Mouse (Mus musculus) forebrain, embryonic 14.5 days (tissue): ENCODE data around the gene Vezf1. TPM values are rescaled to one million over a fixed set of nuclear protein-coding genes. Genes with fewer than 3 reads are reported as not detected.

Source experiments
- ATAC-seq: fragments of 200-750 bp; cut with Nextera tagmentation; 2 replicates; pipeline ENCODE4 v1.8.0; 2017; ENCODE audit warnings: mild to moderate bottlenecking, moderate library complexity
- DNase-seq: peaks from one replicate; pipeline ENCODE4 v3.0.0-alpha.2; 2015; ENCODE audit warnings: low spot score
- H3K27ac ChIP-seq: fragments of 300-500 bp; sonication (generic); 2 replicates; pipeline ENCODE4 v1.5.1; 2014; ENCODE audit warnings: low read depth, mild to moderate bottlenecking, control low read depth, low read length, moderate library complexity
- H3K27me3 ChIP-seq: fragments of 300-500 bp; sonication (generic); replicated peaks from 2 replicates; pipeline ENCODE4 v1.6.1; 2014; ENCODE audit warnings: low read length, control low read depth, mixed read lengths; ENCODE audit not compliant: control insufficient read depth, insufficient read depth
- H3K36me3 ChIP-seq: fragments of 300-500 bp; sonication (generic); 2 replicates; pipeline ENCODE4 v1.6.1; 2014; ENCODE audit warnings: low read length, control low read depth; ENCODE audit not compliant: control insufficient read depth, insufficient read depth
- H3K4me1 ChIP-seq: fragments of 300-500 bp; sonication (generic); 2 replicates; pipeline ENCODE4 v1.6.1; 2014; ENCODE audit warnings: antibody characterized with exemption, low read length, control low read depth; ENCODE audit not compliant: control insufficient read depth, insufficient read depth
- H3K4me2 ChIP-seq: fragments of 300-500 bp; sonication (generic); 2 replicates; pipeline ENCODE4 v1.6.1; 2014; ENCODE audit warnings: mild to moderate bottlenecking, control low read depth, low read length
- H3K4me3 ChIP-seq: fragments of 300-500 bp; sonication (generic); 2 replicates; pipeline ENCODE4 v1.5.1; 2014; ENCODE audit warnings: low read depth, low read length, control low read depth
- H3K9ac ChIP-seq: fragments of 300-500 bp; sonication (generic); 2 replicates; pipeline ENCODE4 v1.6.1; 2014; ENCODE audit warnings: mild to moderate bottlenecking, low read length, control low read depth, moderate library complexity
- H3K9me3 ChIP-seq: fragments of 300-500 bp; sonication (generic); replicated peaks from 2 replicates; pipeline ENCODE4 v1.6.1; 2016; ENCODE audit warnings: low read length, control low read depth, mixed read lengths; ENCODE audit not compliant: control insufficient read depth
- WGBS: fragments of 180-500 bp; shearing (Covaris S2); extraction: QIAGEN DNeasy Blood & Tissue Kit; methylation state at CpG from one replicate; pipeline ENCODE4 v1.1.7; 2014; 5-methylcytosine and 5-hydroxymethylcytosine counted together
- polyA plus RNA-seq: library from polyadenylated mRNA; unstranded; fragments of >200 nt; fragmentation: Nextera tagmentation; extraction: Ambion mirVana; gene quantifications from 2 replicates; pipeline ENCODE4 v1.2.1, GENCODE M21; 2014

The Vezf1 gene
- polyA plus RNA-seq, result 60.0 and 64.7 TPM in 2 replicates

GRCm38 (mm10) chr11:88067586-88068410 is at the start of gene Vezf1:
Vezf1 (plus strand) TSS chr11:88068279.
- peak; percentile 92 for ATAC-seq
- H3K4me2 ChIP-seq, result peak within 1 kb of the TSS; percentile 92
- no peaks in the 10 kb centered on the region for H3K27me3 ChIP-seq
- H3K36me3 ChIP-seq, result no peaks in the 10 kb centered on the region
- WGBS, result 2% methylated on average over 43 of the region's 81 CpGs
- peak; percentile 86 for DNase-seq
- peaks cover 29% of the 10 kb centered on the region for H3K4me1 ChIP-seq
- peak within 1 kb of the TSS; percentile 96 for H3K4me3 ChIP-seq
- H3K27ac ChIP-seq, result peak within 1 kb of the TSS; percentile 98
- no peaks in the 10 kb centered on the region for H3K9me3 ChIP-seq
- peak within 1 kb of the TSS; percentile 99 for H3K9ac ChIP-seq

- Histone ChIP-seq H3K36me3 (no peaks in the 10 kb centered on the region), H3K4me2 (no peak overlapping the region), H3K4me3 (no peak overlapping the region), H3K4me1 (peaks cover 13% of the 10 kb centered on the region), H3K9ac (no peak overlapping the region), H3K27me3 (no peaks in the 10 kb centered on the region), H3K27ac (no peak overlapping the region), H3K9me3 (no peaks in the 10 kb centered on the region)
- WGBS, result 93% methylated on average over 2 of the region's 2 CpGs
- no peak for ATAC-seq
- no peak for DNase-seq
Measured at GRCm38 (mm10) chr11:88023933-88024332, 44.1 kb upstream of the Vezf1 start.

DNA sequence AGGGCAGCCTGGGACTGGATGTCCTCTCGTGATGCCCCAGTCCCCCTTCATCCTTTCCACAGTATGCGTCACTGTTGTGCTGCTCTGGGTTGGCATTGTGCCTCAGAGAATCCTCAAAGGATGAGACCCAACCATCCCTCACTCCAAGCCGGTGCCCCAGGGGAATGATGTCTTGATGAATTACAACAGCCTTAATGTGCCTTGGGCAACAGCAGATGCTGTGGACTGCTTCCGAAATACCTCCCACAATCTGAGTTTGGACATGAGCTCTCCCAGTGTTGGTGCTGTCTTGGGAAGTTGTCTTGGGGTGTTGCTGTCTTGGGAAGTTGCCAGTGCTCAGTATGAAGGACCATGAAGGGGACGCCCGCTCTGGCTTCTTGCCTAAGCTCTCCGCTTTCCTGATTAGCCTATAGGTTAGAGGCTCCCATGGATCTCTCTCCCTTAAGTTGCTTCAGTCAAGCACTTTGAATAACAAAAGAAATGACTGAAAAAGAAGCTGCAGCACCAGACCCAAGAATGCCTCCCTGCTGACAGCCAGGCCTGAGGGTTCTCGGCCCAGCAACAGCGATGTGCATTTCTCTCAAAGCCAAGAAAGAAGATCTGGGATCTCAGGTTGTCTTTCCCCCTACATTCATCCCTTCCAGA is 40.6 kb upstream of the Vezf1 start:
- Histone ChIP-seq H3K27me3 (no peaks in the 10 kb centered on the region), H3K27ac (peak overlapping the region; percentile 60), H3K4me1 (peaks cover 15% of the 10 kb centered on the region), H3K9ac (no peak overlapping the region), H3K36me3 (no peaks in the 10 kb centered on the region), H3K4me2 (0 out of 2 replicates have a peak overlapping the region, but pooled peaks have one; percentile 2), H3K4me3 (no peak overlapping the region), H3K9me3 (no peaks in the 10 kb centered on the region)
- ATAC-seq, result no peak
- 27% methylated on average over 9 of the region's 9 CpGs for whole genome bisulfite sequencing
- peak; percentile 39 for DNase-seq

- Histone ChIP-seq H3K36me3 (no peaks in the 10 kb centered on the region), H3K27ac (peak overlapping the region; percentile 60; the same call in 1 of the 2 replicates), H3K27me3 (no peaks in the 10 kb centered on the region), H3K4me2 (0 out of 2 replicates have a peak overlapping the region, but pooled peaks have one; percentile 2), H3K9me3 (no peaks in the 10 kb centered on the region), H3K9ac (peak overlapping the region; percentile 7; the same call in 1 of the 2 replicates), H3K4me3 (no peak overlapping the region), H3K4me1 (peaks cover 15% of the 10 kb centered on the region)
- ATAC-seq, result peak; percentile 90
- WGBS, result 3% methylated on average over 16 of the region's 16 CpGs
- DNase-seq, result peak; percentile 90
Measured at GRCm38 (mm10) chr11:88028193-88028684, 39.8 kb upstream of the Vezf1 start.

DNA sequence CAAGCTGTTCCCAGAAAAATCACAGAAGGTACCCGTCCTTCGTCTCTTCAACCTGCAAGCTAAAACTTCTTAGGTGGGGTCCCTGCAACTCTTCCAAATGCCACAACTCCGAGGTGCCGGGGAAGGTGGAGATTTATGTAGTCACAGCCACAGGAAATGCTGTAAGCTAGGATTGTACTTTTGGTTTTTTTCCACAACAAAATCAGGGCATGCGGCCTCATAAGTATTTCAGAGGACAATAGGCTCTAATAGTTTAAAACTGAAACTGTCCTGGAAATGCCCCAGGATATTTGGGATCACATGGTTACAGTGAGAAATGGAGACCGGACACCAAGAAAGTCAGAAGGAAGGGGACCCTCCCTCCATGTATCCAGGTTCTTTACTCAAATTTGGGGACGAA is 37.9 kb upstream of the Vezf1 start:
- WGBS, result 95% methylated on average over 7 of the region's 7 CpGs
- Histone ChIP-seq H3K4me3 (no peak overlapping the region), H3K9me3 (no peaks in the 10 kb centered on the region), H3K4me2 (no peak overlapping the region), H3K36me3 (no peaks in the 10 kb centered on the region), H3K9ac (no peak overlapping the region), H3K27ac (no peak overlapping the region), H3K27me3 (no peaks in the 10 kb centered on the region), H3K4me1 (peaks cover 15% of the 10 kb centered on the region)
- ATAC-seq, result no peak
- no peak for DNase-seq

- ATAC-seq (no peak), DNase-seq (no peak)
- Histone ChIP-seq H3K27ac (0 out of 2 replicates have a peak overlapping the region, but pooled peaks have one; percentile 58), H3K4me3 (no peak overlapping the region), H3K36me3 (no peaks in the 10 kb centered on the region), H3K27me3 (no peaks in the 10 kb centered on the region), H3K9ac (no peak overlapping the region), H3K9me3 (no peaks in the 10 kb centered on the region), H3K4me2 (no peak overlapping the region), H3K4me1 (peaks cover 15% of the 10 kb centered on the region)
- WGBS, result 90% methylated on average over 2 of the region's 2 CpGs
Measured at GRCm38 (mm10) chr11:88030836-88031235, 37.2 kb upstream of the Vezf1 start.

DNA sequence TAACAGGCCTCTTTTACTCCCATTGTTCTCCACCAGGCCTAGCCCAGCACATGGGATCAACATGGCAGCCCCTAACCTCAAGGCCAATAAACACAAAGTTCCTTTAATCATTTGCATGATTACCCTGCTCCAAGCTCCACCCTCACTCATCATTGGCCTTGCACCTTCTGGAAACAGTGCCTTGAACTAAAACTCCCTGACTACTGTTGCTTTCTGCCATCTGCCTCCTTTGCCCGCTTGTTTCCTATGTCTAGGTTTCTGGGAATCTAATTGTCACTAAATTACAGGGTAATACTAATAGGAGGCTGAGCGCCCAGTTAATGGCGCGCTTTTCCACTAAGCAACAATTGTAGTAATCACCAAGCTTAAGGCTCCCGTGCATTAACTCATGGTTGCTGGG is 36.3 kb upstream of the Vezf1 start:
- no peak overlapping the region for H3K9ac ChIP-seq
- no peaks in the 10 kb centered on the region for H3K27me3 ChIP-seq
- no peaks in the 10 kb centered on the region for H3K36me3 ChIP-seq
- 65% methylated on average over 5 of the region's 5 CpGs for WGBS
- no peaks in the 10 kb centered on the region for H3K9me3 ChIP-seq
- H3K4me1 ChIP-seq, result peaks cover 15% of the 10 kb centered on the region
- H3K4me2 ChIP-seq, result no peak overlapping the region
- DNase-seq (peak; percentile 60), ATAC-seq (peak; percentile 38; the same call in 1 of the 2 replicates)
- no peak overlapping the region for H3K4me3 ChIP-seq
- H3K27ac ChIP-seq, result peak overlapping the region; percentile 58; the same call in 1 of the 2 replicates

DNA sequence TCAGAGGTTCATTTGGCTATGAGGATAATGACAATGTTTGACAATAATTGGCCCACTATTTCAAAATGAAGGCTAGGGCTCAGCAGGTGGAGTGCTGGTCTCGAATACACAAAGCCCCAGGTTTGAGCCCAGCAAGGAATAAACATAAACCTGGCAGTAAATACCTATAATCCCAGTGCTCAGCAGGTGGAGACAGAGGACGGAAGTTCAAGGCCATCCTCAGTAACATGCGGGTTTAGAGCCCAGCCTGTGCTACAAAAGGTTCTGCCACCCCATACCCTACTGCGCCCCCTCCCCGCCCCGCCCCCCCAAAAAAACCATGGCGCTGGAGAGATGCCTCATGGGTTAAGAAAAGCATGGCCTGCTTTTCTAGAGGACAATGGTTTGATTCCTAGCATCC is 32.1 kb upstream of the Vezf1 start:
- no peak for DNase-seq
- H3K4me3 ChIP-seq, result no peak overlapping the region
- H3K36me3 ChIP-seq, result peaks cover 4% of the 10 kb centered on the region; the same call in 1 of the 2 replicates
- H3K9ac ChIP-seq, result no peak overlapping the region
- no peak for ATAC-seq
- WGBS, result 67% methylated on average over 7 of the region's 7 CpGs
- H3K4me2 ChIP-seq, result no peak overlapping the region
- 0 out of 2 replicates have a peak, but pooled peaks cover 2% of the 10 kb centered on the region for H3K4me1 ChIP-seq
- H3K27me3 ChIP-seq, result no peaks in the 10 kb centered on the region
- no peak overlapping the region for H3K27ac ChIP-seq
- no peaks in the 10 kb centered on the region for H3K9me3 ChIP-seq
